Comparison of ENCODE assay signal across 9 mouse cellular contexts in genomic region chr4:67477264-67477845, GRCm38 (mm10).
DNase-seq lines count a peak whose midpoint lies in the region; ATAC-seq lines count a peak whose summit lies in the region.
"Had no signal": no experiment of that assay in that cellular context is flagged by ENCODE, and none has a peak within 500 bp of the region (broad histone marks: within the 10 kb centered on the region; RNA-seq: fewer than 3 reads in every experiment).

No protein-coding gene starts in this region.

- DNase-seq in ovary, postnatal 14 days (ENCODE audit: low spot score) = peak; percentile 4
- no peak for DNase-seq in ovary, postnatal 10 days (ENCODE audit: low spot score)
- DNase-seq in cerebellum, postnatal 10 days = peak; percentile 75 to 79
- DNase-seq in frontal cortex, postnatal 14 days (ENCODE audit: low spot score in 2 of 2) = peak; percentile 12 to 52
- DNase-seq in layer of hippocampus, adult 9-11 months = peak; percentile 12
- no peak for DNase-seq in heart, adult 8-10 months (ENCODE audit: low spot score)

- no peaks in the 10 kb centered on the region for H3K9me3 ChIP-seq in stomach, embryonic 14.5 days (ENCODE audit: control insufficient read depth, low read depth, low read length)

- 10% methylated on average over 6 of the region's 6 CpGs for WGBS in stomach, embryonic 14.5 days

- no peak overlapping the region for H3K27ac ChIP-seq in stomach, embryonic 14.5 days (ENCODE audit: low read length)
- H3K27ac ChIP-seq: macrophage had no signal

- no peak overlapping the region for H3K4me2 ChIP-seq in stomach, embryonic 14.5 days (replicated peaks; ENCODE audit: low read depth, low read length)

- H3K4me3 ChIP-seq in stomach, embryonic 14.5 days (ENCODE audit: low read depth, low read length) = no peak overlapping the region

- no peaks in the 10 kb centered on the region for H3K36me3 ChIP-seq in stomach, embryonic 14.5 days (ENCODE audit: control insufficient read depth, insufficient read depth, low read length)

- H3K27me3 ChIP-seq in stomach, embryonic 14.5 days (ENCODE audit: control insufficient read depth, insufficient read depth, low read length) = no peaks in the 10 kb centered on the region

- no peaks in the 10 kb centered on the region for H3K4me1 ChIP-seq in stomach, embryonic 14.5 days (ENCODE audit: control insufficient read depth, insufficient read depth, low read length)

- H3K9ac ChIP-seq in stomach, embryonic 14.5 days (replicated peaks; ENCODE audit: low read depth, low read length) = no peak overlapping the region

- ATAC-seq in megakaryocyte progenitor cell, adult 5-6 weeks (replicated peaks; ENCODE audit: poor library complexity) = peak; percentile 97
- ATAC-seq in stomach, embryonic 14.5 days (ENCODE audit: insufficient number of reproducible peaks, insufficient read depth, low FRiP score, low read depth) = peak; percentile 58; the same call in 1 of the 2 replicates

Comparison
In these comparisons a context has a peak if more than half of its experiments do, and no peak if none do; other contexts are left out.
1. DNase-seq: peak in ovary, postnatal 14 days (single experiment), cerebellum, postnatal 10 days (2 of 2), frontal cortex, postnatal 14 days (2 of 2) and layer of hippocampus, adult 9-11 months (single experiment); none in ovary, postnatal 10 days (single experiment) and heart, adult 8-10 months (single experiment).